Mouse (Mus musculus): ENCODE results near the gene Vti1a. TPM values are rescaled to one million over a fixed set of nuclear protein-coding genes. Genes with fewer than 3 reads are reported as not detected.

The Vti1a gene
- 30.4 and 31.6 TPM in 2 replicates for polyA plus RNA-seq (2015; fragmentation: Nextera tagmentation; extraction: Ambion mirVana)

- under 1% methylated on average over 48 of the region's 48 CpGs for WGBS
- Histone ChIP-seq H3K27me3 (no peaks in the 10 kb centered on the region), H3K9me3 (no peaks in the 10 kb centered on the region), H3K4me3 (peak within 1 kb of the TSS; percentile 83), H3K4me1 (peaks cover 32% of the 10 kb centered on the region), H3K36me3 (peaks cover 15% of the 10 kb centered on the region), H3K4me2 (peak within 1 kb of the TSS; percentile 83), H3K9ac (peak within 1 kb of the TSS; percentile 86), H3K27ac (peak within 1 kb of the TSS; percentile 89)
- peak; percentile 88 for ATAC-seq (ENCODE audit: insufficient number of reproducible peaks, insufficient read depth, low FRiP score, low TSS enrichment, low read depth)
These were observed at the start of gene Vti1a for GRCm38 (mm10) chr19:55316109-55316714. Gene Vti1a (plus strand): TSS chr19:55316295.

GRCm38 (mm10) chr19:55266786-55267185, 49.3 kb upstream of the Vti1a start:
- Histone ChIP-seq H3K9me3 (no peaks in the 10 kb centered on the region), H3K4me3 (no peak overlapping the region), H3K4me2 (no peak overlapping the region), H3K27ac (no peak overlapping the region), H3K27me3 (no peaks in the 10 kb centered on the region), H3K36me3 (no peaks in the 10 kb centered on the region), H3K9ac (no peak overlapping the region), H3K4me1 (peaks cover 6% of the 10 kb centered on the region; the same call in 1 of the 2 replicates)
- WGBS, result 69% methylated on average over 3 of the region's 3 CpGs
- no peak for ATAC-seq (ENCODE audit: insufficient number of reproducible peaks, insufficient read depth, low FRiP score, low TSS enrichment, low read depth)

DNA sequence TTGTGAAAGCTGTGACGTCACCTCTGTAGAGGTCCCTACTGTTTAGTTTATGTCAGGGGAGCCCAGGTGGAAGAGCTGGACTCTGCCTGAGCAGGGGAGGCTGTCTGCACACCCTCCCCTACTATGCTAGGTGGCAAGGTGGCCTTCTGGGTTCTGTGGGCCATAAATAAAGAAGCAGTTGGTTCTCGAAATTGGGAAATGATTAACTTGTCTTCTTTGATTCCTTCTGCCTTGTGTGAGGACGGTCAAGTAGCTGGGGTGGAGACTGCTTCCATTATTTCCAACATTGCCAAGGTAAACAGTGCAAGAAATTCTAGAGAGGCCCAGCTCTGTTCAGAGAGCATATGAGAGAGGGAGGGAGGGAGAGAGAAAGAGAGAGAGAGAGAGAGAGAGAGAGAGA, 47.9 kb upstream of the Vti1a start:
- WGBS, result 70% methylated on average over 3 of the region's 3 CpGs
- Histone ChIP-seq H3K9ac (no peak overlapping the region), H3K27ac (no peak overlapping the region), H3K27me3 (no peaks in the 10 kb centered on the region), H3K4me1 (peaks cover 6% of the 10 kb centered on the region; the same call in 1 of the 2 replicates), H3K4me2 (no peak overlapping the region), H3K36me3 (no peaks in the 10 kb centered on the region), H3K4me3 (no peak overlapping the region), H3K9me3 (no peaks in the 10 kb centered on the region)
- ATAC-seq (ENCODE audit: insufficient number of reproducible peaks, insufficient read depth, low FRiP score, low TSS enrichment, low read depth), result no peak

GRCm38 (mm10) chr19:55269051-55269450, 47.0 kb upstream of the Vti1a start:
- no peak for ATAC-seq (ENCODE audit: insufficient number of reproducible peaks, insufficient read depth, low FRiP score, low TSS enrichment, low read depth)
- no peaks in the 10 kb centered on the region for H3K27me3 ChIP-seq
- H3K4me1 ChIP-seq, result peaks cover 6% of the 10 kb centered on the region; the same call in 1 of the 2 replicates
- WGBS, result 81% methylated on average over 5 of the region's 5 CpGs
- H3K9ac ChIP-seq, result no peak overlapping the region
- no peak overlapping the region for H3K4me3 ChIP-seq
- no peaks in the 10 kb centered on the region for H3K36me3 ChIP-seq
- no peaks in the 10 kb centered on the region for H3K9me3 ChIP-seq
- no peak overlapping the region for H3K4me2 ChIP-seq
- H3K27ac ChIP-seq, result no peak overlapping the region

DNA sequence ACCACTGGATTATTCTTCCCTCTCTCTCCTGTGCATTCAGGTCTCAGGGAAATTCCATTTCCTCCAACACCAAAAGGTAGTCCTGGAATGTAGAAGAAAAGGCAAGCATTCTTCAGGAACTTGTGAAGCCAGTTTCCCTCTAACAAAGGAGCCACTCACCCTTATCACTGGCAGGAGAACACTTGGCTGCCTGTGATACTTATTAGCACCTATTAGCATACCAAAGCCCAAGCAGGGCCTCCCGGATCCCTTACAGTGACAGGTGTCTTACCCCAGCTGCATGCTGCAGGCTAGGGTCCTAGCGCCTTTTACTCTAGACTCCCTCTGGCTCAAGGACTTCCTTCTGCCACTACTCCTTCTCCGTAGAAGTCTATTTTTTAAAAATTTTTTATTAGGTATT, 44.6 kb upstream of the Vti1a start:
- no peaks in the 10 kb centered on the region for H3K27me3 ChIP-seq
- H3K4me1 ChIP-seq, result peaks cover 6% of the 10 kb centered on the region; the same call in 1 of the 2 replicates
- 31% methylated on average over 3 of the region's 3 CpGs for WGBS
- no peaks in the 10 kb centered on the region for H3K9me3 ChIP-seq
- H3K36me3 ChIP-seq, result no peaks in the 10 kb centered on the region
- H3K9ac ChIP-seq, result no peak overlapping the region
- no peak overlapping the region for H3K4me2 ChIP-seq
- H3K27ac ChIP-seq, result no peak overlapping the region
- ATAC-seq (ENCODE audit: insufficient number of reproducible peaks, insufficient read depth, low FRiP score, low TSS enrichment, low read depth), result peak; percentile 43; the same call in 1 of the 2 replicates
- no peak overlapping the region for H3K4me3 ChIP-seq

GRCm38 (mm10) chr19:55273340-55273739, 42.8 kb upstream of the Vti1a start:
- Histone ChIP-seq H3K9ac (no peak overlapping the region), H3K9me3 (no peaks in the 10 kb centered on the region), H3K4me1 (peaks cover 3% of the 10 kb centered on the region; the same call in 1 of the 2 replicates), H3K36me3 (no peaks in the 10 kb centered on the region), H3K4me2 (no peak overlapping the region), H3K4me3 (no peak overlapping the region), H3K27ac (no peak overlapping the region), H3K27me3 (no peaks in the 10 kb centered on the region)
- no peak for ATAC-seq (ENCODE audit: insufficient number of reproducible peaks, insufficient read depth, low FRiP score, low TSS enrichment, low read depth)
- WGBS, result 78% methylated on average over 6 of the region's 6 CpGs

- no peak overlapping the region for H3K9ac ChIP-seq
- H3K27me3 ChIP-seq, result no peaks in the 10 kb centered on the region
- no peaks in the 10 kb centered on the region for H3K9me3 ChIP-seq
- WGBS, result 86% methylated on average over 4 of the region's 4 CpGs
- H3K4me3 ChIP-seq, result no peak overlapping the region
- no peak for ATAC-seq (ENCODE audit: insufficient number of reproducible peaks, insufficient read depth, low FRiP score, low TSS enrichment, low read depth)
- H3K27ac ChIP-seq, result no peak overlapping the region
- no peak overlapping the region for H3K4me2 ChIP-seq
- H3K36me3 ChIP-seq, result peaks cover 4% of the 10 kb centered on the region; the same call in 1 of the 2 replicates
- peaks cover 3% of the 10 kb centered on the region; the same call in 1 of the 2 replicates for H3K4me1 ChIP-seq
These were observed 40.0 kb upstream of the Vti1a start for GRCm38 (mm10) chr19:55276100-55276499.

GRCm38 (mm10) chr19:55276770-55277169, 39.3 kb upstream of the Vti1a start:
- WGBS, result 86% methylated on average over 3 of the region's 3 CpGs
- Histone ChIP-seq H3K36me3 (peaks cover 11% of the 10 kb centered on the region), H3K4me3 (no peak overlapping the region), H3K4me1 (no peaks in the 10 kb centered on the region), H3K27me3 (no peaks in the 10 kb centered on the region), H3K9me3 (no peaks in the 10 kb centered on the region), H3K27ac (no peak overlapping the region), H3K4me2 (no peak overlapping the region), H3K9ac (no peak overlapping the region)
- no peak for ATAC-seq (ENCODE audit: insufficient number of reproducible peaks, insufficient read depth, low FRiP score, low TSS enrichment, low read depth)

DNA sequence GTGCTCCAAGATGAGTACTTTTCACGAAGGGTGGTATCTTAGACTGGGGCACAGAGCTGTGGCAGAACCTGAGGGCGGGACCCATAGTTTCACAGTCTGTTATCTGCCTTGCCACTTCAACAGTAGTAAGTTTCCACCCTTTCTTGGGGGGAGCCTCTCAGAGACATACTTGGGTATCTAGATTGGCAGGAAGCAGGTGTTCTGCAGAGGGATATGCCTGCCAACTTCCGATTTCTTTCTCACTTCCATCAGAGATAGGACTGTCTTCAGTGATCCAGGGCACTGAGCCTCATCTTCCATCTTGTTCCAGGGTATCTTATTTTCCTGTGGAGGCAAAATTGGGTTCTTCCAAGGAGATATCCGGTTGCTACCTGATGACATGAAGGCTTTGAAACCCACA, 32.0 kb upstream of the Vti1a start:
- no peak for ATAC-seq (ENCODE audit: insufficient number of reproducible peaks, insufficient read depth, low FRiP score, low TSS enrichment, low read depth)

DNA sequence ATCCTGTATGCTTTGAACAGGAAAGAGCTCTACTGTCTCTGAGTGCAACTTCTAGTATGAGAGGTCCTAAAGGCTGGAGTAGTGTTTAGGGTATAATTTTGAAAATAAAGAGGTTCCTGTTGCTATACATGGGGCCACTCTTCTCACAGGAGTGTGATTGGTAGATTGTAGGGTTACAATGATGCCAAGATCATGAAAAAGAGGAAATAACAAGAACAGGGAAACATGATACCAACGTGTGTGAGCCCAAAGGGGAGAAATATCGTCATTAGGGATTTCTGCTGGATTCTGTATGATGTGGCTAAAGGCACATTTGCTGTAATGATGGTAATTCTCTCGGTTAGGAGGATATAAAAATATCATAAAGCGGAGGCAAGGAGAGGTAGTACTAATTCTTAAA, 30.1 kb upstream of the Vti1a start:
- H3K4me2 ChIP-seq, result no peak overlapping the region
- no peak for ATAC-seq (ENCODE audit: insufficient number of reproducible peaks, insufficient read depth, low FRiP score, low TSS enrichment, low read depth)
- H3K9me3 ChIP-seq, result no peaks in the 10 kb centered on the region
- H3K27ac ChIP-seq, result no peak overlapping the region
- no peak overlapping the region for H3K4me3 ChIP-seq
- H3K4me1 ChIP-seq, result no peaks in the 10 kb centered on the region
- H3K9ac ChIP-seq, result no peak overlapping the region
- H3K36me3 ChIP-seq, result peaks cover 12% of the 10 kb centered on the region
- 71% methylated on average over 4 of the region's 4 CpGs for WGBS
- no peaks in the 10 kb centered on the region for H3K27me3 ChIP-seq

More for the DNA sequence above, 32.0 kb upstream of the Vti1a start:
- 88% methylated on average over 4 of the region's 4 CpGs for WGBS
- no peak overlapping the region for H3K4me2 ChIP-seq
- H3K36me3 ChIP-seq, result peaks cover 16% of the 10 kb centered on the region
- no peaks in the 10 kb centered on the region for H3K27me3 ChIP-seq
- H3K9me3 ChIP-seq, result no peaks in the 10 kb centered on the region
- H3K4me1 ChIP-seq, result no peaks in the 10 kb centered on the region
- H3K9ac ChIP-seq, result no peak overlapping the region
- H3K27ac ChIP-seq, result no peak overlapping the region
- no peak overlapping the region for H3K4me3 ChIP-seq

DNA sequence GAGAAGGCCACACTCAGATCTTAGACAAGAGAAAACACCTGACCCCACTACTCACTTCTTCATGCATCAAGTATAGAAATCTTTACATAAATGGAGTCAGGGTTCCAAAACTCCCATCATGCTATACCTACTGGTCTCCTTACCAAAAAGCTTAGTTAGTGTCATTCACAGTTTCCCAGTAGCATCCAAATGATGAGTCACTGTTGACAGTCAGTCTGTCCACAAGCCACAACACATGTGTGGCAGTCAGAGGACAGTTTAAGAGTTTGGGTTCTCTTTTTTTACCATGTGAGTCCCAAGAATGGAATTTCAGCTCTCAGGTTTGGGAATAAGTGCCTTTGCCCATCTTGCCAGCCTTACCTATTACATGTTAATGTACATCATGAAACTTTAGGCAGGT, 27.1 kb upstream of the Vti1a start:
- Histone ChIP-seq H3K9ac (no peak overlapping the region), H3K27ac (no peak overlapping the region), H3K36me3 (0 out of 2 replicates have a peak, but pooled peaks cover 5% of the 10 kb centered on the region), H3K9me3 (no peaks in the 10 kb centered on the region), H3K4me1 (peaks cover 6% of the 10 kb centered on the region; the same call in 1 of the 2 replicates), H3K4me3 (no peak overlapping the region), H3K4me2 (no peak overlapping the region), H3K27me3 (no peaks in the 10 kb centered on the region)
- no peak for ATAC-seq (ENCODE audit: insufficient number of reproducible peaks, insufficient read depth, low FRiP score, low TSS enrichment, low read depth)

- no peak overlapping the region for H3K4me3 ChIP-seq
- H3K27ac ChIP-seq, result no peak overlapping the region
- 82% methylated on average over 2 of the region's 2 CpGs for WGBS
- H3K27me3 ChIP-seq, result no peaks in the 10 kb centered on the region
- peaks cover 14% of the 10 kb centered on the region for H3K36me3 ChIP-seq
- H3K9ac ChIP-seq, result no peak overlapping the region
- no peak overlapping the region for H3K4me2 ChIP-seq
- H3K9me3 ChIP-seq, result no peaks in the 10 kb centered on the region
- peaks cover 6% of the 10 kb centered on the region for H3K4me1 ChIP-seq
- no peak for ATAC-seq (ENCODE audit: insufficient number of reproducible peaks, insufficient read depth, low FRiP score, low TSS enrichment, low read depth)
These were observed 25.3 kb upstream of the Vti1a start for GRCm38 (mm10) chr19:55290621-55291270.
